Mouse (Mus musculus): ENCODE measurements around the gene Sh3pxd2a.

GRCm38 (mm10) chr19:47427841-47428789 lies 36.1 kb downstream of the Sh3pxd2a start:
- no peak for TF ChIP-seq POLR2A (IDR thresholded peaks at IDR 0.05; ENCODE audit: low read depth, low read length)
- TF ChIP-seq CTCF (IDR thresholded peaks at IDR 0.05; ENCODE audit: extremely low read depth, insufficient read depth, insufficient read length, insufficient replicate concordance) = no peak
